Mouse (Mus musculus) layer of hippocampus, adult 18-20 months (tissue): ENCODE measurements around the gene Lrrc28. TPM values are rescaled to one million over a fixed set of nuclear protein-coding genes. Genes with fewer than 3 reads are reported as not detected.
A peak's percentile ranks its signal among the peaks of the same experiment; 100 is the strongest.

ENCODE experiments used
- DNase-seq, 2 experiments: peaks; one replicate each; pipeline ENCODE4 v3.0.0; 2022; ENCODE audit warnings: low spot score in 2 of 2
- total RNA-seq, 2 experiments: library from RNA; stranded (reverse); gene quantifications; 2 replicates each; pipeline ENCODE4 v1.2.3; 2021

The Lrrc28 gene
- total RNA-seq, 2 experiments from 2014 or later, result 37.5 to 41.0 TPM

- no peak for DNase-seq
Observed at GRCm38 (mm10) chr7:67646131-67646530, 1.1 kb upstream of the Lrrc28 start.

- DNase-seq, result no peak
Observed at GRCm38 (mm10) chr7:67645681-67646014, 580 bp upstream of the Lrrc28 start.

GRCm38 (mm10) chr7:67644291-67644690, 777 bp downstream of the Lrrc28 start:
- DNase-seq, result peak in 1 of 2 experiments; percentile 33

GRCm38 (mm10) chr7:67642955-67643354, 2.1 kb downstream of the Lrrc28 start:
- DNase-seq, result no peak

GRCm38 (mm10) chr7:67639006-67639405, 6.1 kb downstream of the Lrrc28 start:
- peak in 1 of 2 experiments; percentile 69 for DNase-seq

GRCm38 (mm10) chr7:67636161-67636560, 8.9 kb downstream of the Lrrc28 start:
- no peak for DNase-seq

GRCm38 (mm10) chr7:67634210-67634609, 10.9 kb downstream of the Lrrc28 start:
- DNase-seq, result no peak

- DNase-seq, result no peak
Observed at GRCm38 (mm10) chr7:67632380-67632779, 12.7 kb downstream of the Lrrc28 start.

- peak; percentile 69 to 93 for DNase-seq
Observed at GRCm38 (mm10) chr7:67630817-67631216, 14.3 kb downstream of the Lrrc28 start.

- DNase-seq, result no peak
Observed at GRCm38 (mm10) chr7:67629681-67630080, 15.4 kb downstream of the Lrrc28 start.

- no peak for DNase-seq
Observed at GRCm38 (mm10) chr7:67626671-67627070, 18.4 kb downstream of the Lrrc28 start.

GRCm38 (mm10) chr7:67622151-67622550, 22.9 kb downstream of the Lrrc28 start:
- no peak for DNase-seq

- no peak for DNase-seq
Observed at GRCm38 (mm10) chr7:67619836-67620235, 25.2 kb downstream of the Lrrc28 start.

GRCm38 (mm10) chr7:67618316-67618715, 26.8 kb downstream of the Lrrc28 start:
- DNase-seq, result no peak

GRCm38 (mm10) chr7:67617646-67618045, 27.4 kb downstream of the Lrrc28 start:
- no peak for DNase-seq

- no peak for DNase-seq
Observed at GRCm38 (mm10) chr7:67616890-67617289, 28.2 kb downstream of the Lrrc28 start.

- no peak for DNase-seq
Observed at GRCm38 (mm10) chr7:67614464-67614861, 30.6 kb downstream of the Lrrc28 start.

- DNase-seq, result no peak
Observed at GRCm38 (mm10) chr7:67613795-67614463, 31.1 kb downstream of the Lrrc28 start.

GRCm38 (mm10) chr7:67608348-67609024, 36.6 kb downstream of the Lrrc28 start:
- DNase-seq, result no peak

- DNase-seq, result no peak
Observed at GRCm38 (mm10) chr7:67607669-67608347, 37.3 kb downstream of the Lrrc28 start.

GRCm38 (mm10) chr7:67606250-67606649, 38.8 kb downstream of the Lrrc28 start:
- DNase-seq, result no peak

- DNase-seq, result no peak
Observed at GRCm38 (mm10) chr7:67605114-67605513, 40.0 kb downstream of the Lrrc28 start.
